Mouse (Mus musculus): ENCODE results near the gene Klrb1c.

The Klrb1c gene

DNA sequence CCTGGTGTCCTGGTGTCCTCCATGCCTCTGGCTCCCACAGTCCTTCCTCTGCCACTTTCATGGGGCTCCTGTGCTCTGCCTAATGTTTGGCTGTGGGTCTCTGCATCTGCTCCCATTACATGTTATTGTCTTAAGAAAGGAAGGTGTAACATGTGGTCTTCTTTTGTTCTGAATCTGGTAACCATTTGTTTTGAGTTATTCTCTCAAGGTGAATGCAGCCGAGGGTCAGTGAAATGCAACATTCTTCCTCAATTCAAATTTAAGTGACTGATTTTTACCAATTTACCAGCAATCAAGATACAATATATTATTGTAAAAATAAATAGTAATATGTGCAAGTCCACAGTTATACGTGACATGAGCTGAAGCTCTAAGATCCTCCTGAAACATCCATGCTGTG is at the start of gene Klrb1c:
Gene Klrb1c, minus strand, starts transcription at position 101 of the 400 bp plus-strand sequence.
- no peak for DNase-seq

DNA sequence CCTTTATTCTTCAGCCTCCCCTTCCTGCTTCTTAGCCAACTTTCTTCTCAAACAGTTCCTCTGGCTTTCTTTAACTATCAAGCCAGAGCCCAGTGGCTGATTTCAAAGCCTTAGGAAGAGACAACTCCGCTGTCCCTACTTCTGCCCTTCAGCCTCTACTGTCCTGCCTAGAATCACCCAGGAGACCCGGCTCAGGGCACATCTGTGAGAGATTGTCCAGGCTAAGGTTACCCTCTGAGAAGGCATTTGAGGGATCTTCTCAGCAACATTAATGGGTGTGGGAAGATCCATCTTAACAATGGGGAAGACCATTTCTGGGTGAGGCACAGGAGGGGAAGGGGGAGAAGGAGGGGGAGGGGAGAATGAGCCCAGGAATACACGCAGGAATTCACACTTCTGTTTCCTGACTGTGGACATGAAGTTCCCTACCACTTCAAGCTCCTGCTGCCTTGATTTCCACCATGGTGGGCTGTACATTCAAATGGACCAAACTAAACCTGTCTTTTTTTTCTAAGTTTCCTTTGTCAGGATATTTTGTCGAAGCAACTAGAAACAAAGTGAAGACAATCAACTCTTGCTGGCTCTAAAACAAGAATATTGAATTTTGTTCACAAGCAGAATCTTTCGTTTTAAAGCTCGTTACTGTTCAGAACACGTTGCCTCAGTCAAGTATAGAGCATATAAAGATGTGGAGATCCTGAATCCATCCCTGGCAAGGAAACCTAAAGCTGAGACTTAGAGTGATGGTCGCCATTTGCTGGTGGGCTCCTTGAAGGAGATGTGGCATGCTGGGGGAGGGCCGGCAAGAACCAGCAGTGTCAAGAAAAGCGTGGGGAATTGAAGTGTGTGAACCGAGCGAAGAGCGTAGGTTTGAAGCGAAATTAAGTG is 48.7 kb upstream of the Klrb1c start:
- peak; percentile 41 for DNase-seq

DNA sequence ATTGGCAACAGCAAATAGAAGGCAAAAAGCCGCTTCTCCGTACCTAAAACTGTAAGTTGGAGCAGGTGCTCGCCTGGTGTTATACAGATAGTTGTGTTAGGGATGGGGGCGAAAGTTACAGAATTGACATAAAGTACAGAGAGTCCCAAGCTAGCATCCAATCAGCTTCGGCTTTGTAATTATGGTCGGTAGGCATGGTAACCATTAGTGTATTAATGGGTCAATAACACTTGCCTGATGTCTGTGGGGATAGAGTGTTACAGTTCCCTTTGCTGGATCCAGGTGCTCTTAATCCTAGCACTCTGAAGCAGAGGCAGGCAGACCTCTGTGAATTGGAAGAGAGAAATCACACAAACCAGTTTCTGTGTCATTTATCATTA is 47.9 kb upstream of the Klrb1c start:
- DNase-seq, result peak; percentile 25

DNA sequence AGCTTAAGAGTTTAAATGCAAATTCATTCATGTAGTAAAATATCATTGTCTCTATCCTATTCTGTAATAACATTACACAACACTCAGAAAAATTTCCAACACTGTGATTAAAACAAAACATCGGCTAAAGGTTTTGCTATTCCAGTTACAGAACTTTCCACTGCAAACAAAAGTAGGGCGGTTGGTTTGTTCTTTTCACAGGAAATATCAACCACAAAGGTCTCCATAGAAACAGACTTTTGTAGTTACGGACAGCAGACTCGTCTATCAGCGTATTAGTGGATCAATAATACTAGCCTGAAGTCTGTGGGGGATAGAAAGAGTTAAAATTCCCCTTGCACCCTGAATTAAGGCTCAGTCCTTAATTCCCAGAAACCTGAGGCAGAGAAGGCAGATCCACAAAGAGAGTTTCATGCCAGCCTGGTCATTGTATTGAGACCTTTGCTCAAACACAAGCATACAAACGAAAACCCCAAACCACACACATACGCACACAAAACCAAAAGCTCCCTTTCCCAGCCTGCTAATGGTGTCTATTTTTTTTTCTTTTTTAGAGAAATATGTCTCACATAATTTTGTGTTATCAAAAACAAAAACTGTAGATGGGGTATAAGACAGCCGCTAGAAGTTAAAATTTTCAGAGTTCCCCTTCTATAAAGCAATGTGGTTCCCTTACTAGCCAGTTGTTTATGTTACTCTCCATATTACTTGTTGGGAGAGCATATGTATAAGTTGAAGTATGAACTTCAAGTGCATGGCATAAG is 47.4 kb upstream of the Klrb1c start:
- no peak for DNase-seq

DNA sequence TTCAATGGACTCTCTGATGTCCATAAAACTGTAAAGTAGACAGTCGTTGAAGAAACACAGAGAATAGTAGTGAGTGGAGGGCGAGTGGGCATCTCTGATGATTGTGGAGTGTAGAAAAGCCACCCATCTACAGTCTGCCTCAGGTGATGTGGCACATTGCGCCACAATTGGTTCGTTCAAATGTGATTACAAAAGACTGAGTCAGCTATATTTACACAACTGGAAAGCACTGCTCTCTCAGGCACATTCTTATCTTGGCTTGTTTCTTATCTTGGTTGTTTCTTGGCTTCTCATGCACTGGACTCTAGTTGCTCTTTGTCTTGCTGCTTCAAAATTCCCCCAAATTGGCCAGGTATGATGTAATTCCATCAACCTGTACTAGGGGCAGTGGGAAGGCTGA is 46.6 kb upstream of the Klrb1c start:
- no peak for DNase-seq

DNA sequence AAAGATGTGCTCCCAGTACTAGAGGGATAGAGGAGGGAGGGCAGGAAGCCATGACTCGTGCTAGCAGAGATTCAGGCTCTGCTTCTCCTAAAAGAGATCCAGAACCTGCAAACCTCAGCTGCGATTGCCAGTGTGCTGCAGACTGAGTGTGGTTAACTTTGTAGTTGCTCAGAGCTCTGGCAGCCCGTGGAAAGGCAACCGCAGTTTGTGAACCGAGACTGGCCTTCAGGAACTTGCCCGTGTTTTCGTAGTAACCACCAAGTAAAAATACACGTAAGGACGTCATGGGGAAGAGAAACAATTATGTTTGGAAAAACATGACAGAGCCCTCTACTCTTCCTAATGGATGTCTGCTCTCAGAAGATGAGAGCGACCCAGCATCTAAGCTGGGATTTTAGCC is 44.0 kb upstream of the Klrb1c start:
- no peak for DNase-seq

DNA sequence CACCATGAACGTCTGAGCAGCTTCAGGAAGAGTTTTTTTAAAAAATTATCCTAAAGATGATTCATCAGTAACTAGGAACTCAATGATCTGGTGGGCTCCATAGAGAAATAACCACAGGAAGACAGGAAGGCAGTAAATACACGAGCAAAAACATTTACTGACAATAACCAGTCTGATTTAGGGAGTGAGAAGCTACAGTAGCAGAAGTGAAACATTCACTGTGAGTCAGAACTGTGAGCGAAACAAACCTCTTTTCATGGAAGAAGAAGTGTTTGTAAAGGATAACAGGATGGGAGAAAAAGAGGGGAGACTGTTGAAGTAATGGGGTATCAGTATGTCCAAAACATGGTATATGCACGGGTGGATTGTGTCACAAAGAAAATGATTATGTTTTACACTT is 40.8 kb upstream of the Klrb1c start:
- no peak for DNase-seq

DNA sequence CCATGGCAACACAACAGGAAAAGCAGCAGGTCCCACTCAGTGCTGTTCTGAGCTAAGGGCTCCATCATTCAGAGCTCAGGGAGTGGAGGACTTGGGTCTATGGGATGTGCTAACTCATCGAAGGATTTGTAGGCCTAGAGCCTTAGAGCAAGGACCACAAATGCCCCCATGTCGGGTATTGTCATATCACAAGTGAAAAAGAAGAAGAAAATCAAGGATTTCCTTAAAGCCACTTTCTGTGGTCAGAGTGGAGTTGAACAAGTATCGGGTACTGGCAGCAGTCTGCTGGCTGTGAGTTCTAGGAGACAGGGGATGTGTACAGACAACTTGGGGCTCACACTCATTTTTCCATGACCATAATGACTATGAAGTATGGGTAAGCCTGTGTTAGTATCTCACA is 37.8 kb upstream of the Klrb1c start:
- no peak for DNase-seq

DNA sequence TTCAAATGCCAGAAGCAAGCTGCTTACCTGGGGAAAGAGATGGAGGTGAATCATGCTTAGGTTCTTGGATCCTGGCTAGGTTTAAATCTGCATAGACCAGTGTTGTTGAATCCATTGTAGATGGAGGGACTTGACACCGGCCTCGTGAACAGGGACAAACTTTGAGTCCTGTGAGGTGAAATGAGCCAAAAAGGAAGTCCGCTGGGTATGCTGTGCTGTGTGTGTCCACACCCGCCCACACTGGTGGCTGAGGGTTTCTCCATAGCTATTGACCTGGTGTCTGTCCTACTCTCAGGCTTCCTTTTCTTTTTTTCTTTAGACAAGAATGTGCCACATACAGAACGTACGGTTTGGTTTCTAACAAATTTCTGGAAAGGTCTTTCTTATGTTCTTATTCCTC is 37.1 kb upstream of the Klrb1c start, which contains the start of the genes Gm44511 and Klrb1b:
Gene Gm44511, minus strand, starts transcription at position 184 of the 400 bp plus-strand sequence.
Gene Klrb1b, minus strand, starts transcription at position 200 of the 400 bp plus-strand sequence.
- DNase-seq, result no peak

DNA sequence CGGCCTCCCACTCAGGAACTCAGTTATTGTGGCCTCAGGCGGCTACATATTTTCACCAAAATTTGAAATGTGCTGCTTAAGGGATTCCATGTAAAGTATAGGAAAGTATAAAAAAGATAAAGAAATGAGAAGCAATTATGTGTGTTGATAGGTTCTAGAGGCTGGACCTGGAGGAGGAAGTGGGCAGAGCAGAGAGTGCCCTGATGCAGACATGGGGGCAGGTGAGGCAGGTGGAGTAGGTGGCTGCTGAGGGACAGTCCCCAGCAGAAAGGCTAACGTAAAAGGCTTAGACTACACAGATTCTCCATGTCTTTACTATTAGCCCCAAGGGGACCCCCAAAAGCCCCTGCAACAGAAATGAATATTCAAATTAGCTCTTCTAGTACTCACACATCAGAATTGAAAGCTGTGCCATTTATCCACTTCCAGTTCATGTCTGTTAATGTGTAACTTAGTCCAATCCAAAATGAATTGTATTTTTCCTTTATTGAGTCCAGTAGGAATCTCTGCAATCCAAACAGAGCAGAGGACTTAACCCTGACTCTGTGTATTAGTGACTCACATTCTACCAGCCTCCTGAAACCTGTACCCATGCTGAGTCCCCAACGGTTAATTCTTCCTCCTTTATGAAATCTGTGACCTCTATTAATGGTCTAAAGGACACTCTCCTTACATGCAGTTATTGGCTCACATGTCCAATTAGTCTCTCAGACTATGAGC is 29.2 kb upstream of the Klrb1c start:
- DNase-seq, result no peak

DNA sequence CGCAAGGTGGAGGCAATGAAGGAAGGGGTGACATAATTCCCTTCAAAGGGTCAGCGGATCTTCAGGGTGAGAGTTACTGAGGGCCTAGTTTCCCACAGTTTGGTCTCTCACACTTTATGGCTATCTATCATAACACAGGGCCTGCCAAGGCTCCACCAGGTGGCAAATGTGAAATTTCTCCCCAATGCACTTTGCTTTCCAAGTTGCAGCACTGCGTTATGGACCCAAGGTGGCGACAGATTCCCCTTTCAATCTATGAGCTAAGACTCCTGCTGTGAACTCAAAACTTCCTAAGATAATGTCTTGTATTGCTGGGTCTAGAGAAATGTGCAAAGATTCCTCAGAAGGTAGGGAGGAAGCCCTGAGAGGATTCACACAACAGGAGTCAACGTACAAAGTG is 19.5 kb upstream of the Klrb1c start:
- DNase-seq, result no peak

DNA sequence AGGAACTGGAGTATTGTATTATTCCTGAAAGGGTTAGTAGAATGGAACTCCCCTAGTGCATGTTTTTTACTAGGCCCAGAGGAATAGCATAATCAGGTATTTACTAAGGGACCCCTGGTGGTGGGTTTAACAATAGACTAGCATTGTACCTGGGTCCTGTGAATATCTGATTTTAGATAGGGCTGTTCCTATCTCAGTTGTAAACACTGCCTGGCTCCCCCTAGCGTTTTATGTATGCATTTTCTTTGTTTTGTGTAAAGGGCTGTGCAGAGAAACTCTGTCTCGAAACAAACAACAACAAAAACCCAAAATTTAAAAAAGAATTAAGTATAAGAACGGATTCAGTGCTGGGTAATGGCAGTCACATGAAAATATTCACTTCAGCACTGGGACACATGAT is 18.0 kb upstream of the Klrb1c start:
- DNase-seq, result peak; percentile 22

DNA sequence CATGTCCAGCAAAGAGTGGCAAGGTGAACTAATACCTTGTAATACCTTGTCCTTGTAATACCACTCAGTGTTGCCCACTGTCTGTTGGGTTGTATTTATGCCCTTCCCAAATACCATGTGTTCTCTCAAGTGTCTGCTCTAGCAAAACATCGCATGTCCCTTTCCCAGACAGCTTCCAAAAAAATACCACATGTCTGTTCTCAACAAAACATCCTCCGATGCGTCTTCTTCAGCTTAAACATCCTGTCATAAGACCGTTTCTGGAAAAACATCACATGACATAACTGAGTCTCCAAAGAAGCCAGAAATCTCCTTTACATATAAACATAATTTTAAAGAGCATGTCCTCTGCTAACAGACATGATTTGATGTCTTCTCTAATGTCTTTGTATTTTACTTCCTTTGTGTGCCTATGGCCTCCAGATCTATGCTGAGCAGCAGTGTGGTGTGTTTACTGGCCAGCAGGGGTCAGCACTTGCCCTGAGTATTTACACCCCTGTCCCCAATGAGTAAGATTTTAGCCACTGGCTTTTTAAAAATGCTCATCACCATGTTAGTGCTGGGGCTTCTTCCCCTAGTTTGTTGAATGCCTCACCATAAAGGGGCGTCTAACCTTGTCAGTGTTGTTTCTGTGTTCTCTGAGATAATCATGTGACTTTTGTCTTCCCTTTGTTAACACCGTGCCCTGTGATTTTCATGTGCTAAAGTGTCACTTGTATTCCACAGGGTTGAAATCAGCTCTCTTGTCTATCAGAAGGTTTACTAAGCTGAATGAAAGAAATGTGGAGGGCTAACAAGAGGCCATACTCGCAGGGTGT is 16.0 kb upstream of the Klrb1c start:
- peak; percentile 68 for DNase-seq

DNA sequence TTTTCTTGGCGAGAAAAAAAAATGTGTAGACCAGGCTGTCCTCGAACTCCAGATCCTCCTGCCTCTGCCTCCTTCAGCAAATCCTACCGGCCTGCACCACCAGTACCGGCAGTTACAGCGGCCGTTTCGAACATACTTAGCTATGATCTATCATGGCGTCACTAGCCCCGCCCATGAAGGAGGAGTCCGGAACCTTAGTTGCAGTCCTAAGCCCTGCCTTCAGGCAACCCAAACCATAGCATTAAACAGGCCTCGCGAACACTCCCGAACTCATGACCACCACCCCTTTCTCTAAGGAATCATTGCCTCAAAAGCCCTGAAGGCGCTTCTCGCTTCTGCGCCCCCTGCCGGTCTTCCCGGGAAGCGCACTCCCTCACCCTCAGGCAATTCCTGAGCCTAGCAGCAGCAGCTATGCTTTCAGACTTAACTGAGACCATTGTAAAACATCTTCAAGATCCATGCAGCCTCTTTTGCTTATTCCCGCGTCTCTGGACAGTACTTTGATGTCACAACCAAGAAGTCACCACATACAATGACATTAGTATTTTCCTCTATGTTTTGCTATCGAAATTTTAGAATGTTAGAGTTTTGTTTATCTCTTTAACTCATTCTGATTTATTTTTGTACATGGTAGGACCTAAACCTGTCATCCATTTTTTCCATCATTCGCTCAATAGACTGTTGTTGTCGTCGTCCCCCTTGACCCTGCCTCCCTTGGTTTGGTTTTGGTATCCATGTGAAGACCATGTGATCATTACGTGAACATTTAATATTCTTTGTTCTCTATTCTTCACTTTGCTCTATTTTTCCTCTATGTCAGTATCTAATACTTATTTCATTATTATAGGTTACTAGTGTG is 14.2 kb upstream of the Klrb1c start:
- peak; percentile 98 for DNase-seq

DNA sequence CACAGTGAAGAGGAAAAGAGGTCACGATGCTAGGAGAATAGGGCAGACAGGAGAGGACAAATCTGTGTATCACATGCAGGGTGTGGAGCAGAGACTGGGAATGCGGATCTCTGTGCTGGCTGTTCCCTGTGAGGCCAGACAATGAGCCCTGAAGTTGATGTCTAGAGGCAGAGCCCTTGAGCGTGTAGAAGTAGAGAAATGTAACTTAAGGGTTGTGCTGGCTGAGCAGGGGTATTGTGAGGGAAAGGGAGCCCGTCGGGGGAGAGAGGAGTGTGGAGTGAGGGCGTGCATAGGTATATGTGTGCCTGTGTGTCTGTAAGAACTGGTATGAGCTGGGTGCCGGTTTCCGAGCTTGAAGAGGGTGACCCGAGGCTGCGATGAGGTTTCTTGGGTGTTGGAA is 13.5 kb upstream of the Klrb1c start:
- no peak for DNase-seq

DNA sequence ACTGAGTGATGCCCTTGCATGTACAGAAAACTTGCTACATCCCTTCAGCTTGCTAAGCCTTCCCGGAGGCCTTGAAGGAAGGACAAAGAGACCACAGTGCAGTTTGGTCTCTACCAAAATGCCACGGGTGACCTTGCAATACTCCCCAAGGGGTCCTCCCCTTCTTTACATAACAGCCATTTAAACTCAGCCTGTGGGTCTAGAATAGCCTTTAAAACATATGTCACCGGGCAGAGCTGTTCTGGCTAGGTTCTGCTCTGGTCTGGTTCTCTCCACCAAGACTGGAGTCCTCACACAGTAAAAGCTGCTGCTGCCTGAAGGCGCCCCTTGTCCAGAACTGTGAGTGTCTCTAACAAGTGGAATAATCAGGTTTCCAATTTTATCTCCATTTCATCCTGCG is 11.7 kb upstream of the Klrb1c start:
- DNase-seq, result peak; percentile 24

DNA sequence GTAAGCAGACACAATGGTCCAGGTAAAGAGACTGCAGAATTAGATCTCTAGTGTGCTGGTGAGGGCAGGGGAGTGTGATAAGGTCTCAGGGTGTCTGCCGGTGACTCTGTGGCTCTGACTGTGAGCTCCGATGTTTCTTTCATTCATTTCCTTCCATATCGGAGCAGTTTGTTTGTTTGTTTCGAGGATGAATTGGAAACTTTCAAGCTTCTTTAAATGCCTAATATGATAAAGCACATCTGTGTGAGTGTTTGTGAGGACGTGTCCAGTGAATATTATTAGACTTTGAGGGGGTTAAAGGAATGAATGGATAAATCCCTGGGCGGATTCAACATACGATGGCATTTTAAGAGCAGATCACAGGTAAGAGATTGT is 10.9 kb upstream of the Klrb1c start:
- DNase-seq, result no peak

DNA sequence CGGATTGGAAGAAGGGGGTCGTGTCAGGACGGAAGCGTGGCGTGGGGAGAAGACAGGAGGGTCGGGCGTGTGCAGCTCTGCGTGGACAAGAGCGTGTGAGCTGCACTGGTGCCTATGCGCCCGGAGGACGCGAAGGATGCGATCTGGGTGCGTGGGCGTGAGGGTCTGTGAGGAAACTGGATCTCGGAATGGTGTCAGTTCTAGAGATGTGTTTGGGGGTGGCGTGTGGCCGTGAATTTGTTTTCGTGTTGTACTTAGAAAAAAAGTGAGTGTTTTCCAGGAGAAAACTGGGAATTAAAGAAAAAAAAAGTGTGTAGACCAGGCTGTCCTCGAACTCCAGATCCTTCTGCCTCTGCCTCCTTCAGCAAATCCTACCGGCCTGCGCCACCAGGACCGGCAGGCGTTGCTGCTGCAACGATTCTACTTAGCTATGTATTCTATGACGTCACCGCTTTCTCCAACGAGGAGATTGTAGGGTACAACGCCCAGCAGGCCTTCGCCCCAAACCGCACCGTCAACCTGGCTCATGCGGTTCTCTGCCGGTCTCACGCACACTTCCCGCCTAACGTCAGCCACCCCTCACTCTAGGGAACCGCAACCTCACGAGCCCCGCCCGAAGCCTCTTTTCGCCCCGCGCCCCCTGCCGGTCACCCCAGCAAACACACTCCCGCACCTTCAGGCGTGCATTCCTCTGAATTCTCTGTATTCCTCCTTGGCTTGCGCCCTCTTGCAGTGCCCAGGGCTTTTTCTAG is 10.3 kb upstream of the Klrb1c start:
- DNase-seq, result peak; percentile 94

DNA sequence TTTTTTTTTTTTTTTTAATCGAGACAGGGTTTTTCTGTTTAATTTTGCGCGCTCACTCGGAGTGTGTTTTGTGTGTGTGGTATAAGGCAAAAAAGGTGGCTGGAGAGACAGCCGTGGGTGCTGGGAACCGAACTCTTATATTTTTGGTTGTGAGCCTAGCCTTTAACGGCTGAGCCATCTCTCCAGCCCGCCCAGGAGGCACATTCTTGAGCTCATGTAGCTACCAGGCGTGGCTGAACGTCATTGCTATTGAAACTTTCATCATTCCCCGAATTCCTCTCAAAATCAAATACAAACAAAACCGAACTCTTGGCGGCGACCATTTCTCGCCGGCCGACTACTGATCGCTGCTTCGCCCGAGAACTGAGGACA is 9.7 kb upstream of the Klrb1c start:
- DNase-seq, result peak; percentile 86

DNA sequence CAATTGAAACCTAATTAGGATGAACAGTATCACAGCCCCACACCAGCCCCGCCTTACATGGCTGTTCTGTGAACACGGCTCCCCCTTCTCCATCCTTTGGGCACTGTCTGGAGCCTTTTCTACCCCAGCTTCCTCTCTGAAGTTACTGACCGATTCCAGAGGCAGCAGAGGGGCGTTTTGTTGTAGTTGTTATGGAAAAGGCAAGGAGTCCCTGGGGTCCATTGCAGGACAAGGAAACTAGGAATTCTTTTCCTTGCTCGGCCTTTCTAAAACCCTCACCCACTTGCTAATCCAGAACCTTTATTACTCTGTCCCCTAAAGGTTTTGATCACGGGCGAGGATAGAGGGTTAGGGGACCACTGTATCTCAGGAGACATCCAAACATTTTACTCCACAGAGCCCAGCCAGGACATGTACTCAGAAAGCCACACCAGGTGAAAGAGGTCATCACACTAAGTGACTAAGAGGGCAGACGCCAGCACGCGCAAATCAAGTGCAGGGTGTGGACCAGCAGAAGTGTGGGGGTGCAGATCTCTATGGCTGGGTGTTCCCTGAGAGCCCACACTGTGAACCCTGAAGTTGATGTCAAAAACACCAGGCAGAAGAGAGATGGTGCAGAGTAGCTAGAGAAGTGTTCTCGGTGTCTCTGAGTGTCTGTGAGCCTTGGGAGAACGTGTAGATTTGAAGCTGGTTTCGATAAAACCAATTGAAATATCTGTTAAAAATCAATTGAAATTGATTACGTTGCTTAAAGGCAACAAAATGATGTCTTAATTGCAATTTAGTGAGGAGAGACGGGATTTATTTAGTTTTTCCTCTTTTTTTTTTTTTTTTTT is 9.1 kb upstream of the Klrb1c start:
- DNase-seq, result peak; percentile 63

All from cerebellum, adult 9-10 months (tissue).